Mouse (Mus musculus) liver, postnatal 0 days (tissue): ENCODE data around the gene Rpl3l.
A peak's percentile ranks its signal among the peaks of the same experiment; 100 is the strongest.

Experiments used
- CTCF ChIP-seq: sonication (generic); IDR thresholded peaks from 2 replicates; pipeline ENCODE4 v1.5.1; 2016; ENCODE audit warnings: antibody characterized with exemption, low read depth
- EP300 ChIP-seq: IDR thresholded peaks from 2 replicates; pipeline ENCODE4 v1.6.1; 2016; ENCODE audit warnings: antibody characterized with exemption, low read depth, mild to moderate bottlenecking

DNA sequence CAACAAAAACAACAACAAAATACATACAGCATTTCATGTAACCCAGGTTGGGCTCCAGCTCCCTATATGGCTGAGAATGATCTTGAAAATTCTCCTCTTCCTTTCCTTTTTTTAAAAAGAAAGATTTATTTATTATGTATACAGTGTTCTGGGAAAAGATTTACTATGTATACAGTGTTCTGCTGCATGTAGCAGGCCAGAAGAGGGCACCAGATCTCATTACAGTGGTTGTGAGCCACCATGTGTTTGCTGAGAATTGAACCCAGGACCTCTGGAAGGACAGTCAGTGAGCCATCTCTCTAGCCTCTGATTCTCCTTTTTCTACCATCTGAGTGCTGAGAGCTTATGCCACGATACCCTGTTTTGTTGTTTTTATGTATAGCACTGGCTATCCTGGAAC is 6.9 kb downstream of the Rpl3l start:
- TF ChIP-seq EP300: no peak
- TF ChIP-seq CTCF: peak; percentile 24
